Mouse (Mus musculus): ENCODE measurements around the gene Gm8229. TPM values are rescaled to one million over a fixed set of nuclear protein-coding genes. Genes with fewer than 3 reads are reported as not detected.
"Not testable (repeated sequence)": the region's sequence is repeated elsewhere in the genome, so short reads cannot be mapped to it uniquely, and the experiment has no call there.

Gene Gm8229
- not detected in 2 replicates for total RNA-seq (2014; rRNA removed; ENCODE audit: low replicate concordance)
- not detected in 2 replicates for polyA plus RNA-seq (2015; fragmentation: Nextera tagmentation; extraction: Ambion mirVana)

- H3K9me3 ChIP-seq (replicated peaks; ENCODE audit: control insufficient read depth, low read length); ATAC-seq (ENCODE audit: insufficient read depth, low read depth); H3K9ac ChIP-seq (replicated peaks; ENCODE audit: low read depth, low read length); H3K36me3 ChIP-seq (replicated peaks; ENCODE audit: control insufficient read depth, insufficient read depth, low read length); H3K27me3 ChIP-seq (ENCODE audit: control insufficient read depth, insufficient read depth, low read length); H3K27ac ChIP-seq (ENCODE audit: low read depth); H3K4me2 ChIP-seq (ENCODE audit: low read depth, low read length); DNase-seq (ENCODE audit: low spot score); H3K4me1 ChIP-seq (ENCODE audit: control insufficient read depth, insufficient read depth); H3K4me3 ChIP-seq (ENCODE audit: low read depth, low read length): not testable (repeated sequence)
- WGBS = 79% methylated on average over 4 of the region's 4 CpGs
Observed at GRCm38 (mm10) chr14:44365057-44365456, at the start of gene Gm8229. TSS of gene Gm8229 (plus strand) at chr14:44365357.

- H3K4me2 ChIP-seq (ENCODE audit: low read depth, low read length); H3K27ac ChIP-seq (ENCODE audit: low read depth); H3K9me3 ChIP-seq (replicated peaks; ENCODE audit: control insufficient read depth, low read length); H3K9ac ChIP-seq (replicated peaks; ENCODE audit: low read depth, low read length); H3K4me1 ChIP-seq (ENCODE audit: control insufficient read depth, insufficient read depth); H3K4me3 ChIP-seq (ENCODE audit: low read depth, low read length); H3K27me3 ChIP-seq (ENCODE audit: control insufficient read depth, insufficient read depth, low read length); H3K36me3 ChIP-seq (replicated peaks; ENCODE audit: control insufficient read depth, insufficient read depth, low read length); DNase-seq (ENCODE audit: low spot score); ATAC-seq (ENCODE audit: insufficient read depth, low read depth): not testable (repeated sequence)
- no CpG with 5 or more reads among the region's 2 CpGs for WGBS
Observed at GRCm38 (mm10) chr14:44338484-44338883, 26.7 kb upstream of the Gm8229 start, which contains the start of gene Gm5930. TSS of gene Gm5930 (minus strand) at chr14:44338584.

- not testable (repeated sequence) for H3K4me2 ChIP-seq (ENCODE audit: low read depth, low read length)
- TF ChIP-seq CTCF (IDR thresholded peaks at IDR 0.05; ENCODE audit: low read depth) = peak; percentile 30
Observed at GRCm38 (mm10) chr14:44361416-44361815, 3.7 kb upstream of the Gm8229 start.

DNA sequence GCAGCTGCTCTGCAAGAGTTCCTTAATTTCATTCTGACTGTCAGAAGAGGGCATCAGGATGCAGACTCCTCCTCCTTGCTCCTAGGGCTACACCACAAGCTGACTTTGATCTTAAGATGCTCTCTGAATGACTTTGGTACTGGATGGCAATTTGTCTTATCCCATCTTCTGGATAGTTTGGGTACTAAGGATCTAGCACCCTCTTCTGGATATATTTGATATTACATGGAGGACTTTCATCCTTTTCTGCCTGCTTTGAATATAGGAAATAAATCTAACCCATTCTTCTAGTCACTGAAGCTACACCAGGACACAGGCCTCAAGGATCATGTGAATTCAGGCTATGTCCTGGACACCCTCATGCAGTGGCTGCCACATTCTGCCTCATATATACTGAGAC, 2.9 kb upstream of the Gm8229 start:
- H3K27ac ChIP-seq (ENCODE audit: low read depth); H3K4me1 ChIP-seq (ENCODE audit: control insufficient read depth, insufficient read depth); H3K9me3 ChIP-seq (replicated peaks; ENCODE audit: control insufficient read depth, low read length); H3K27me3 ChIP-seq (ENCODE audit: control insufficient read depth, insufficient read depth, low read length); H3K4me3 ChIP-seq (ENCODE audit: low read depth, low read length); H3K4me2 ChIP-seq (ENCODE audit: low read depth, low read length); ATAC-seq (ENCODE audit: insufficient read depth, low read depth); H3K36me3 ChIP-seq (replicated peaks; ENCODE audit: control insufficient read depth, insufficient read depth, low read length); H3K9ac ChIP-seq (replicated peaks; ENCODE audit: low read depth, low read length); DNase-seq (ENCODE audit: low spot score): not testable (repeated sequence)
- peak; percentile 21; the same call in 1 of the 2 replicates for TF ChIP-seq CTCF (IDR thresholded peaks at IDR 0.05; ENCODE audit: low read depth)

More at GRCm38 (mm10) chr14:44361416-44361815, 3.7 kb upstream of the Gm8229 start:
- not testable (repeated sequence) for ATAC-seq (ENCODE audit: insufficient read depth, low read depth); H3K4me3 ChIP-seq (ENCODE audit: low read depth, low read length); H3K4me1 ChIP-seq (ENCODE audit: control insufficient read depth, insufficient read depth); H3K27me3 ChIP-seq (ENCODE audit: control insufficient read depth, insufficient read depth, low read length); H3K36me3 ChIP-seq (replicated peaks; ENCODE audit: control insufficient read depth, insufficient read depth, low read length); H3K9ac ChIP-seq (replicated peaks; ENCODE audit: low read depth, low read length); H3K9me3 ChIP-seq (replicated peaks; ENCODE audit: control insufficient read depth, low read length); DNase-seq (ENCODE audit: low spot score); H3K27ac ChIP-seq (ENCODE audit: low read depth)
- WGBS = 7% methylated on average over 1 of the region's 2 CpGs

GRCm38 (mm10) chr14:44384233-44384632, 19.1 kb downstream of the Gm8229 start:
- not testable (repeated sequence) for H3K27me3 ChIP-seq (ENCODE audit: control insufficient read depth, insufficient read depth, low read length); H3K27ac ChIP-seq (ENCODE audit: low read depth); ATAC-seq (ENCODE audit: insufficient read depth, low read depth); H3K4me3 ChIP-seq (ENCODE audit: low read depth, low read length); H3K9ac ChIP-seq (replicated peaks; ENCODE audit: low read depth, low read length); DNase-seq (ENCODE audit: low spot score); H3K9me3 ChIP-seq (replicated peaks; ENCODE audit: control insufficient read depth, low read length); H3K4me1 ChIP-seq (ENCODE audit: control insufficient read depth, insufficient read depth); H3K4me2 ChIP-seq (ENCODE audit: low read depth, low read length); H3K36me3 ChIP-seq (replicated peaks; ENCODE audit: control insufficient read depth, insufficient read depth, low read length)
- WGBS = 53% methylated on average over 4 of the region's 4 CpGs

DNA sequence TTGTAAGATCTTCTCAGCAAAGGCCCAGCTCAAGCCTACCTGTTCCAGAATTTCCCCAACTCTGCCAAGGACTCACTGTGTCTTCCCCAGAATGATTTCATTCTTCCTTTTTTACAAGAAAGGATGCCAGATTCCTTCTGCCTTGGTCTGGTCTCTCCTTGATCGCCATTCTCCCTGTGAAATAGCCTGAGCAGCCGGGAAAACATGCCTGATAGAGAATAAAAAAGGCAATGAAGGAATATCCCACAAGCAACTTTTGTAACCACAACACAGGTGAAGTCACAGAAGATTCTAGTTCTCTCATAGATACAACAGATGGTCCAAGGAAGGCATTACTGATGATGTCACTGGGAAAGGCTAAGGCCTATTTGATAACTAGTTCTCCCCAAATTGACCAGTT, 45.4 kb downstream of the Gm8229 start, which contains the start of gene Gm3371:
Gene Gm3371 (minus strand): TSS at position 101 of the 400 bp plus-strand sequence.
- no CpG with 5 or more reads among the region's 2 CpGs for WGBS
- not testable (repeated sequence) for DNase-seq (ENCODE audit: low spot score); H3K9ac ChIP-seq (replicated peaks; ENCODE audit: low read depth, low read length); H3K27ac ChIP-seq (ENCODE audit: low read depth); ATAC-seq (ENCODE audit: insufficient read depth, low read depth); H3K4me3 ChIP-seq (ENCODE audit: low read depth, low read length); H3K36me3 ChIP-seq (replicated peaks; ENCODE audit: control insufficient read depth, insufficient read depth, low read length); H3K27me3 ChIP-seq (ENCODE audit: control insufficient read depth, insufficient read depth, low read length); H3K4me2 ChIP-seq (ENCODE audit: low read depth, low read length); H3K4me1 ChIP-seq (ENCODE audit: control insufficient read depth, insufficient read depth); H3K9me3 ChIP-seq (replicated peaks; ENCODE audit: control insufficient read depth, low read length)

Other genes starting within 250 kb of the Gm8229 start
- gene Gm3327, start 241.5 kb upstream of the Gm8229 start, total RNA-seq (2014; rRNA removed; ENCODE audit: low replicate concordance) = not detected in 2 replicates
- not detected in 2 replicates for gene Gm3327, start 241.5 kb upstream of the Gm8229 start, polyA plus RNA-seq (2015; fragmentation: Nextera tagmentation; extraction: Ambion mirVana)
- gene Gm8212, start 167.7 kb upstream of the Gm8229 start, total RNA-seq (2014; rRNA removed; ENCODE audit: low replicate concordance) = not detected in 2 replicates
- not detected in 2 replicates for gene Gm8212, start 167.7 kb upstream of the Gm8229 start, polyA plus RNA-seq (2015; fragmentation: Nextera tagmentation; extraction: Ambion mirVana)
- not detected in 2 replicates for gene 4930503E14Rik, start 152.1 kb upstream of the Gm8229 start, total RNA-seq (2014; rRNA removed; ENCODE audit: low replicate concordance)
- not detected in 2 replicates for gene 4930503E14Rik, start 152.1 kb upstream of the Gm8229 start, polyA plus RNA-seq (2015; fragmentation: Nextera tagmentation; extraction: Ambion mirVana)
- gene Gm8220, start 79.8 kb upstream of the Gm8229 start, total RNA-seq (2014; rRNA removed; ENCODE audit: low replicate concordance) = not detected in 2 replicates
- not detected in 2 replicates for gene Gm8220, start 79.8 kb upstream of the Gm8229 start, polyA plus RNA-seq (2015; fragmentation: Nextera tagmentation; extraction: Ambion mirVana)
- not detected in 2 replicates for gene Gm5930, start 26.8 kb upstream of the Gm8229 start, total RNA-seq (2014; rRNA removed; ENCODE audit: low replicate concordance)
- not detected in 2 replicates for gene Gm5930, start 26.8 kb upstream of the Gm8229 start, polyA plus RNA-seq (2015; fragmentation: Nextera tagmentation; extraction: Ambion mirVana)
- not detected in 2 replicates for gene Gm3371, start 45.3 kb downstream of the Gm8229 start, total RNA-seq (2014; rRNA removed; ENCODE audit: low replicate concordance)
- gene Gm3371, start 45.3 kb downstream of the Gm8229 start, polyA plus RNA-seq (2015; fragmentation: Nextera tagmentation; extraction: Ambion mirVana) = not detected in 2 replicates
- gene Gm8232, start 68.3 kb downstream of the Gm8229 start, total RNA-seq (2014; rRNA removed; ENCODE audit: low replicate concordance) = not detected in 2 replicates
- gene Gm8232, start 68.3 kb downstream of the Gm8229 start, polyA plus RNA-seq (2015; fragmentation: Nextera tagmentation; extraction: Ambion mirVana) = not detected in 2 replicates
- not detected in 2 replicates for gene BC061237, start 127.1 kb downstream of the Gm8229 start, total RNA-seq (2014; rRNA removed; ENCODE audit: low replicate concordance)
- not detected in 2 replicates for gene BC061237, start 127.1 kb downstream of the Gm8229 start, polyA plus RNA-seq (2015; fragmentation: Nextera tagmentation; extraction: Ambion mirVana)
- not detected in 2 replicates for gene Gm17093, start 152.9 kb downstream of the Gm8229 start, total RNA-seq (2014; rRNA removed; ENCODE audit: low replicate concordance)
- gene Gm17093, start 152.9 kb downstream of the Gm8229 start, polyA plus RNA-seq (2015; fragmentation: Nextera tagmentation; extraction: Ambion mirVana) = not detected in 2 replicates
- not detected in 2 replicates for gene Gm8247, start 217.8 kb downstream of the Gm8229 start, total RNA-seq (2014; rRNA removed; ENCODE audit: low replicate concordance)
- gene Gm8247, start 217.8 kb downstream of the Gm8229 start, polyA plus RNA-seq (2015; fragmentation: Nextera tagmentation; extraction: Ambion mirVana) = not detected in 2 replicates